Mouse (Mus musculus) E14TG2a.4 (cell line): Measurements from ENCODE around the gene Srsf2.

Source experiments
- CTCF ChIP-seq: conservative IDR thresholded peaks from 2 replicates; pipeline ENCODE4 v1.5.1; 2014; ENCODE audit warnings: low read length
- NANOG ChIP-seq: IDR thresholded peaks from 2 replicates; pipeline ENCODE4 v1.6.1; 2014; ENCODE audit warnings: borderline replicate concordance, low read length, mixed read lengths
- POU5F1 ChIP-seq: IDR thresholded peaks from 2 replicates; pipeline ENCODE4 v1.6.1; 2014; ENCODE audit warnings: low read length, borderline replicate concordance

DNA sequence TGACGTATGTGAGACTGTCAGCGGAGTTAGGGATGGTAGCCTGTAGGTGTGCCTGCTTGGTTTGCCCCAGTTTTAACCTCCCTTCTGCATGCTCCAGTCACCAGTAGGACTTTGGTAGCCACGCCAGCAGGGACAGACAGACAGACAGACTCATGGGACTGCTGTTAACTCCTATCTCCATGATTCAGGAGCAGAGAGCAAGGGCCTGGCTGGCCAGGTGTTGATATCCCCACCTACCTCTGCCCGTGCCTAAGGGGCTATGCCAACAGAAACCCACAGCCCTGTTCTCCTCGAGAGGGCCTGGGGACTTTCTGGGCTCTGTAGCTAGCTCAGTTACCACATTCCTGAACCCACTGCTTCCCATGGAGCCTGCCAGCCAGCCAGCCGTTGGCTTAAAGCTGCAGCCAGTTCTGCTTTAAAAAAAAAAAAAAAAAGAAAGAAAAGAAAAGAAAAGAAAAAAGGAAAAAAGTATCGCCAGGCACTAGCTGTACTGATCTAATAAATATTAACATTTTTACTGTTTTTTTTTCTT lies 37.9 kb downstream of the Srsf2 start:
- no peak for TF ChIP-seq CTCF
- no peak for TF ChIP-seq NANOG
- no peak for TF ChIP-seq POU5F1
